Mouse (Mus musculus): ENCODE results near the gene Elmo1.

Elmo1 gene

GRCm38 (mm10) chr13:20090133-20090710 lies at the start of gene Elmo1:
Elmo1 (plus strand) TSS chr13:20090596.
- peak; percentile 86 for DNase-seq (ENCODE audit: low read depth, low spot score)

GRCm38 (mm10) chr13:20041169-20041830 lies 49.1 kb upstream of the Elmo1 start:
- DNase-seq (ENCODE audit: low read depth, low spot score): no peak

- no peak for DNase-seq (ENCODE audit: low read depth, low spot score)
Observed at GRCm38 (mm10) chr13:20042856-20043255, 47.5 kb upstream of the Elmo1 start.

GRCm38 (mm10) chr13:20045350-20045749 lies 45.0 kb upstream of the Elmo1 start:
- no peak for DNase-seq (ENCODE audit: low read depth, low spot score)

- no peak for DNase-seq (ENCODE audit: low read depth, low spot score)
Observed at GRCm38 (mm10) chr13:20045836-20046235, 44.6 kb upstream of the Elmo1 start.

GRCm38 (mm10) chr13:20046406-20046805 lies 44.0 kb upstream of the Elmo1 start:
- no peak for DNase-seq (ENCODE audit: low read depth, low spot score)

- no peak for DNase-seq (ENCODE audit: low read depth, low spot score)
Observed at GRCm38 (mm10) chr13:20047926-20048836, 42.2 kb upstream of the Elmo1 start.

- DNase-seq (ENCODE audit: low read depth, low spot score): no peak
Observed at GRCm38 (mm10) chr13:20048837-20049160, 41.6 kb upstream of the Elmo1 start.

GRCm38 (mm10) chr13:20049654-20050053 lies 40.7 kb upstream of the Elmo1 start:
- DNase-seq (ENCODE audit: low read depth, low spot score): peak; percentile 12

- no peak for DNase-seq (ENCODE audit: low read depth, low spot score)
Observed at GRCm38 (mm10) chr13:20050149-20050548, 40.2 kb upstream of the Elmo1 start.

GRCm38 (mm10) chr13:20057926-20058325 lies 32.5 kb upstream of the Elmo1 start:
- no peak for DNase-seq (ENCODE audit: low read depth, low spot score)

- DNase-seq (ENCODE audit: low read depth, low spot score): no peak
Observed at GRCm38 (mm10) chr13:20061031-20061430, 29.4 kb upstream of the Elmo1 start.

- no peak for DNase-seq (ENCODE audit: low read depth, low spot score)
Observed at GRCm38 (mm10) chr13:20063331-20063730, 27.1 kb upstream of the Elmo1 start.

- no peak for DNase-seq (ENCODE audit: low read depth, low spot score)
Observed at GRCm38 (mm10) chr13:20072043-20072442, 18.4 kb upstream of the Elmo1 start.

- no peak for DNase-seq (ENCODE audit: low read depth, low spot score)
Observed at GRCm38 (mm10) chr13:20072994-20073393, 17.4 kb upstream of the Elmo1 start.

GRCm38 (mm10) chr13:20076521-20076920 lies 13.9 kb upstream of the Elmo1 start:
- no peak for DNase-seq (ENCODE audit: low read depth, low spot score)

GRCm38 (mm10) chr13:20077237-20077636 lies 13.2 kb upstream of the Elmo1 start:
- DNase-seq (ENCODE audit: low read depth, low spot score): no peak

- peak; percentile 80 for DNase-seq (ENCODE audit: low read depth, low spot score)
Observed at GRCm38 (mm10) chr13:20090711-20091603, 561 bp downstream of the Elmo1 start.

GRCm38 (mm10) chr13:20091604-20091926 lies 1.2 kb downstream of the Elmo1 start:
- DNase-seq (ENCODE audit: low read depth, low spot score): no peak

GRCm38 (mm10) chr13:20092301-20092700 lies 1.9 kb downstream of the Elmo1 start:
- DNase-seq (ENCODE audit: low read depth, low spot score): peak; percentile 47

- peak; percentile 88 for DNase-seq (ENCODE audit: low read depth, low spot score)
Observed at GRCm38 (mm10) chr13:20093307-20094045, 3.1 kb downstream of the Elmo1 start.
